Mouse (Mus musculus): ENCODE measurements around the gene Plxna2. TPM values are rescaled to one million over a fixed set of nuclear protein-coding genes. Genes with fewer than 3 reads are reported as not detected.

Gene Plxna2
- polyA plus RNA-seq, 2 experiments, result 11.0 to 11.9 TPM

DNA sequence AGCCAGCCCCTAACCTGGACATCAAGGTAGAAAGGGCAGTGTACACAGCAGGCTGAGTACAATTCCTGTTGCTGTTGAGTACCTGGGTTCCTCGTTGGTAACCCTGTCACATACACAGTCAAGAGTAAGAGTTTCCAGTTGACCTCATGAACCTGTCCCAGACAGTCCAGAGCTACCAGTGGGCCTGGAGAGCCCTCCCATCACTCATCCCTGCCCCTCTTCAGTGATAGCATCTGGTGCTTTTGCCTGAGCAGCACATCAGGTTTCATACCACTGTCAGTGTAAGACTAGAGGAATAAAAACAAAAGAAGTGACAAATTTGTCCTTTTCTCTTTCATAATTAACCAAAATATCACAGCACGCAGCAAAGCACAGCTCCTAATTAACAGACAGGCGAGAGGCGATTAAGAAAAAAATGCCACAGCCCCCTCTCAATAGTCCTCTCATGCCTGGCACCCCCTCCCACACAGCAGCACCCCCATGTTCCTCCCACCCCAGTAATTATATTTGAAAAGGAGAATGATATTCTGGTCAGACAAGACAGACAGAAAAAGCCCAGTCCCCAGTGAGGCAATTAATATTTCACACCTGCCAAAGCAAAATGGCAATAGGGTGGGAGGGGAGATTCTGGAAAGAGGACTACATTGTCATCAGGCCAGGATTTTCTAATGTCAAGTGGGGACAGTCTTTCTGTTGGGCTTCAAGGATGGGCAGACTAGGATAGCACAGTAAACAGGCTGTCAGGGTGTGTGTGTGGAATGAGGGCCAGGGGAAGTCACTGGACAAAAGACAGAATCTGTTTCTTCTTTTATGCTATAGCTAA is 233.4 kb downstream of the Plxna2 start:
- WGBS, result 74% methylated on average over 4 of the region's 4 CpGs
- H3K27me3 ChIP-seq (ENCODE audit: control insufficient read depth, insufficient read depth, low read length), result no peaks in the 10 kb centered on the region

DNA sequence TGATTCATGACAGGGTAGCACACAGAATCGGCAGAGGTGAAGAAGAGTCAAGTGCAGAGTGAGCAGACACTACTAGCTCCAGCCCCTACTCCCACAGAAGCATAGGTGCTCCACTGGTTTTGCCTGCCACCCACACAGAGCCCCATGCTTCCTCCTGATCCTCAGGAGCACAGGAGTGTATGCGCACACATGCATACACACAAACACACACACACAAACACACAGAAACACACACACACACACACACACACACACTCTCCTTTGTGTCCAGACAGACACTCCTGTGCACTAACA is 234.0 kb downstream of the Plxna2 start:
- Histone ChIP-seq H3K4me3 (replicated peaks; ENCODE audit: low read length) (no peak overlapping the region), H3K4me1 (ENCODE audit: control insufficient read depth, insufficient read depth, low read length) (no peaks in the 10 kb centered on the region), H3K27ac (replicated peaks; ENCODE audit: low read depth, low read length) (no peak overlapping the region), H3K27me3 (ENCODE audit: control insufficient read depth, insufficient read depth, low read length) (no peaks in the 10 kb centered on the region), H3K9me3 (ENCODE audit: control insufficient read depth, low read length) (no peaks in the 10 kb centered on the region), H3K36me3 (ENCODE audit: control insufficient read depth, insufficient read depth, low read length) (no peaks in the 10 kb centered on the region), H3K9ac (ENCODE audit: low read depth, low read length, severe bottlenecking) (no peak overlapping the region), H3K4me2 (replicated peaks; ENCODE audit: low read depth, low read length, severe bottlenecking) (no peak overlapping the region)
- DNase-seq (ENCODE audit: low spot score) (no peak), ATAC-seq (ENCODE audit: low FRiP score, low read depth) (no peak)
- 84% methylated on average over 2 of the region's 2 CpGs for WGBS
- TF ChIP-seq POLR2A (IDR thresholded peaks at IDR 0.05; ENCODE audit: borderline replicate concordance, extremely low read depth, insufficient read depth, insufficient read length), result no peak

More for the DNA sequence above, 233.4 kb downstream of the Plxna2 start:
- TF ChIP-seq POLR2A (IDR thresholded peaks at IDR 0.05; ENCODE audit: borderline replicate concordance, extremely low read depth, insufficient read depth, insufficient read length), result no peak
- H3K4me2 ChIP-seq (replicated peaks; ENCODE audit: low read depth, low read length, severe bottlenecking), result no peak overlapping the region
- H3K4me1 ChIP-seq (ENCODE audit: control insufficient read depth, insufficient read depth, low read length), result no peaks in the 10 kb centered on the region
- ATAC-seq (ENCODE audit: low FRiP score, low read depth) (no peak), DNase-seq (ENCODE audit: low spot score) (no peak)
- H3K9ac ChIP-seq (ENCODE audit: low read depth, low read length, severe bottlenecking), result no peak overlapping the region
- H3K27ac ChIP-seq (replicated peaks; ENCODE audit: low read depth, low read length), result no peak overlapping the region
- no peaks in the 10 kb centered on the region for H3K36me3 ChIP-seq (ENCODE audit: control insufficient read depth, insufficient read depth, low read length)
- no peak overlapping the region for H3K4me3 ChIP-seq (replicated peaks; ENCODE audit: low read length)
- no peaks in the 10 kb centered on the region for H3K9me3 ChIP-seq (ENCODE audit: control insufficient read depth, low read length)

Small RNA genes lying within 50 kb of the gene (microRNA-seq; reads per million reads assigned to microRNA genes)
- gene Mir3962, result 0.69 reads per million
